Comparison of ENCODE assay signal across 10 mouse cellular contexts in genomic region chr11:69760901-69761200, GRCm38 (mm10). TPM values are rescaled to one million over a fixed set of nuclear protein-coding genes. Genes with fewer than 3 reads are reported as not detected.
DNase-seq lines count a peak whose midpoint lies in the region; ATAC-seq lines count a peak whose summit lies in the region.
"Had no signal": no experiment of that assay in that cellular context is flagged by ENCODE, and none has a peak within 500 bp of the region (broad histone marks: within the 10 kb centered on the region; RNA-seq: fewer than 3 reads in every experiment).

No protein-coding gene starts in this region.

- WGBS in kidney, embryonic 16.5 days = 94% methylated on average over 7 of the region's 7 CpGs
- WGBS in hindbrain, embryonic 11.5 days = 88% methylated on average over 7 of the region's 7 CpGs
- 90% methylated on average over 7 of the region's 7 CpGs for WGBS in limb, embryonic 11.5 days
- WGBS in neural tube, embryonic 13.5 days = 93% methylated on average over 7 of the region's 7 CpGs

- H3K36me3 ChIP-seq in kidney, embryonic 16.5 days (ENCODE audit: insufficient read depth, low read length) = no peaks in the 10 kb centered on the region
- no peaks in the 10 kb centered on the region for H3K36me3 ChIP-seq in hindbrain, embryonic 11.5 days (ENCODE audit: control insufficient read depth, insufficient read depth, low read length)
- no peaks in the 10 kb centered on the region for H3K36me3 ChIP-seq in limb, embryonic 11.5 days (ENCODE audit: control insufficient read depth, insufficient read depth, low read length)
- H3K36me3 ChIP-seq in neural tube, embryonic 13.5 days = no peaks in the 10 kb centered on the region

- no peak overlapping the region for H3K27ac ChIP-seq in kidney, embryonic 16.5 days (ENCODE audit: low read length)
- H3K27ac ChIP-seq in hindbrain, embryonic 11.5 days (ENCODE audit: low read depth, low read length) = no peak overlapping the region
- no peak overlapping the region for H3K27ac ChIP-seq in limb, embryonic 11.5 days (replicated peaks; ENCODE audit: low read depth, low read length)
- H3K27ac ChIP-seq in neural tube, embryonic 13.5 days (replicated peaks) = peak overlapping the region; percentile 99
- H3K27ac ChIP-seq: liver, embryonic 14.5 days had no signal

- H3K27me3 ChIP-seq in kidney, embryonic 16.5 days (ENCODE audit: insufficient read depth, low read length) = no peaks in the 10 kb centered on the region
- H3K27me3 ChIP-seq in hindbrain, embryonic 11.5 days (ENCODE audit: control insufficient read depth, insufficient read depth, low read length) = no peaks in the 10 kb centered on the region
- H3K27me3 ChIP-seq in limb, embryonic 11.5 days (ENCODE audit: control insufficient read depth, insufficient read depth, low read length) = no peaks in the 10 kb centered on the region
- no peaks in the 10 kb centered on the region for H3K27me3 ChIP-seq in neural tube, embryonic 13.5 days

- H3K4me2 ChIP-seq in kidney, embryonic 16.5 days (replicated peaks; ENCODE audit: low read depth, low read length) = no peak overlapping the region
- no peak overlapping the region for H3K4me2 ChIP-seq in hindbrain, embryonic 11.5 days (replicated peaks; ENCODE audit: low read depth, low read length)
- 0 out of 2 replicates have a peak overlapping the region, but pooled peaks have one; percentile 7 for H3K4me2 ChIP-seq in limb, embryonic 11.5 days (ENCODE audit: low read depth, severe bottlenecking)
- H3K4me2 ChIP-seq in neural tube, embryonic 13.5 days = no peak overlapping the region

- ATAC-seq in kidney, embryonic 16.5 days (ENCODE audit: low FRiP score, low TSS enrichment) = no peak
- ATAC-seq in hindbrain, embryonic 11.5 days (ENCODE audit: low FRiP score) = no peak
- no peak for ATAC-seq in limb, embryonic 11.5 days (ENCODE audit: insufficient number of reproducible peaks, low FRiP score, low TSS enrichment, low read depth)
- no peak for ATAC-seq in neural tube, embryonic 13.5 days (ENCODE audit: low read depth)

- peak overlapping the region; percentile 90; the same call in 1 of the 2 replicates for H3K9ac ChIP-seq in kidney, embryonic 16.5 days (replicated peaks; ENCODE audit: low read length)
- H3K9ac ChIP-seq in hindbrain, embryonic 11.5 days (ENCODE audit: low read depth, low read length) = 0 out of 2 replicates have a peak overlapping the region, but pooled peaks have one; percentile 15
- no peak overlapping the region for H3K9ac ChIP-seq in limb, embryonic 11.5 days (ENCODE audit: low read length)
- 0 out of 2 replicates have a peak overlapping the region, but pooled peaks have one; percentile 9 for H3K9ac ChIP-seq in neural tube, embryonic 13.5 days
- H3K9ac ChIP-seq: liver, embryonic 14.5 days had no signal

- H3K9me3 ChIP-seq in kidney, embryonic 16.5 days (ENCODE audit: low read length) = no peaks in the 10 kb centered on the region
- H3K9me3 ChIP-seq in hindbrain, embryonic 11.5 days (ENCODE audit: control insufficient read depth, low read length) = no peaks in the 10 kb centered on the region
- H3K9me3 ChIP-seq in limb, embryonic 11.5 days (ENCODE audit: control insufficient read depth, low read length) = no peaks in the 10 kb centered on the region
- no peaks in the 10 kb centered on the region for H3K9me3 ChIP-seq in neural tube, embryonic 13.5 days

- no peak for DNase-seq in kidney, postnatal 4 days
- DNase-seq in hindbrain, embryonic 11.5 days (ENCODE audit: low spot score) = no peak
- no peak for DNase-seq in limb, embryonic 11.5 days (ENCODE audit: low spot score)
- no peak for DNase-seq in spleen, postnatal 36 days (ENCODE audit: low spot score in 2 of 2)
- no peak for DNase-seq in cerebellum, postnatal 36 days
- DNase-seq: spleen, adult 18-20 months had no signal

- no peak overlapping the region for H3K4me3 ChIP-seq in kidney, embryonic 16.5 days (ENCODE audit: low read length)
- no peak overlapping the region for H3K4me3 ChIP-seq in hindbrain, embryonic 11.5 days (ENCODE audit: low read depth, low read length)
- H3K4me3 ChIP-seq in limb, embryonic 11.5 days (ENCODE audit: low read depth, low read length) = no peak overlapping the region
- H3K4me3 ChIP-seq in neural tube, embryonic 13.5 days = no peak overlapping the region

- peaks cover 31% of the 10 kb centered on the region for H3K4me1 ChIP-seq in kidney, embryonic 16.5 days (ENCODE audit: insufficient read depth, low read length)
- peaks cover 9% of the 10 kb centered on the region for H3K4me1 ChIP-seq in hindbrain, embryonic 11.5 days (replicated peaks; ENCODE audit: control insufficient read depth, insufficient read depth, low read length)
- H3K4me1 ChIP-seq in limb, embryonic 11.5 days (ENCODE audit: control insufficient read depth, insufficient read depth, low read length) = peaks cover 19% of the 10 kb centered on the region
- peaks cover 43% of the 10 kb centered on the region for H3K4me1 ChIP-seq in neural tube, embryonic 13.5 days (replicated peaks)

RNA-seq across cellular contexts. Expression of gene Slc35g3, which starts 0.9 kb away (rescaled TPM):
- 0.25 and 0.64 TPM in 2 replicates for polyA plus RNA-seq in kidney, embryonic 16.5 days (2015; fragmentation: Nextera tagmentation; extraction: Ambion mirVana)
- 0.57 and 1.1 TPM in 2 replicates for polyA plus RNA-seq in hindbrain, embryonic 11.5 days (2014; fragmentation: Nextera tagmentation; extraction: Ambion mirVana)
- polyA plus RNA-seq in limb, embryonic 11.5 days (2014; fragmentation: Nextera tagmentation; extraction: Ambion mirVana) = 0.09 TPM in 1 of 2 replicates, not detected in the other
- 0.13 TPM in 1 of 2 replicates, not detected in the other for polyA plus RNA-seq in neural tube, embryonic 13.5 days (2015; fragmentation: Nextera tagmentation; extraction: Ambion mirVana)
- polyA plus RNA-seq: heart, postnatal 0 days; liver, embryonic 14.5 days had no signal

RNA-seq across cellular contexts. Expression of gene Polr2a, which starts 2.4 kb away (rescaled TPM):
- polyA plus RNA-seq in kidney, embryonic 16.5 days (2015; fragmentation: Nextera tagmentation; extraction: Ambion mirVana) = 28.3 and 33.6 TPM in 2 replicates
- polyA plus RNA-seq in hindbrain, embryonic 11.5 days (2014; fragmentation: Nextera tagmentation; extraction: Ambion mirVana) = 46.5 and 50.1 TPM in 2 replicates
- 64.0 and 78.3 TPM in 2 replicates for polyA plus RNA-seq in limb, embryonic 11.5 days (2014; fragmentation: Nextera tagmentation; extraction: Ambion mirVana)
- polyA plus RNA-seq in neural tube, embryonic 13.5 days (2015; fragmentation: Nextera tagmentation; extraction: Ambion mirVana) = 22.9 and 27.2 TPM in 2 replicates

RNA-seq across cellular contexts. Expression of gene Zbtb4, which starts 4.9 kb away (rescaled TPM):
- 2.9 TPM in 2 replicates for polyA plus RNA-seq in kidney, embryonic 16.5 days (2015; fragmentation: Nextera tagmentation; extraction: Ambion mirVana)
- polyA plus RNA-seq in hindbrain, embryonic 11.5 days (2014; fragmentation: Nextera tagmentation; extraction: Ambion mirVana) = 1.3 and 1.7 TPM in 2 replicates
- polyA plus RNA-seq in limb, embryonic 11.5 days (2014; fragmentation: Nextera tagmentation; extraction: Ambion mirVana) = 0.96 and 1.1 TPM in 2 replicates
- 2.5 and 2.9 TPM in 2 replicates for polyA plus RNA-seq in neural tube, embryonic 13.5 days (2015; fragmentation: Nextera tagmentation; extraction: Ambion mirVana)

RNA-seq across cellular contexts. Expression of gene Chrnb1, which starts 34.9 kb away (rescaled TPM):
- polyA plus RNA-seq in kidney, embryonic 16.5 days (2015; fragmentation: Nextera tagmentation; extraction: Ambion mirVana) = 12.9 and 13.8 TPM in 2 replicates
- polyA plus RNA-seq in hindbrain, embryonic 11.5 days (2014; fragmentation: Nextera tagmentation; extraction: Ambion mirVana) = 1.2 and 1.5 TPM in 2 replicates
- polyA plus RNA-seq in limb, embryonic 11.5 days (2014; fragmentation: Nextera tagmentation; extraction: Ambion mirVana) = 4.3 and 4.4 TPM in 2 replicates
- polyA plus RNA-seq in neural tube, embryonic 13.5 days (2015; fragmentation: Nextera tagmentation; extraction: Ambion mirVana) = 2.4 and 4.5 TPM in 2 replicates

RNA-seq across cellular contexts. Expression of gene Fgf11, which starts 40.8 kb away (rescaled TPM):
- 2.6 and 3.0 TPM in 2 replicates for polyA plus RNA-seq in kidney, embryonic 16.5 days (2015; fragmentation: Nextera tagmentation; extraction: Ambion mirVana)
- polyA plus RNA-seq in hindbrain, embryonic 11.5 days (2014; fragmentation: Nextera tagmentation; extraction: Ambion mirVana) = 2.2 and 2.8 TPM in 2 replicates
- 0.36 and 0.67 TPM in 2 replicates for polyA plus RNA-seq in limb, embryonic 11.5 days (2014; fragmentation: Nextera tagmentation; extraction: Ambion mirVana)
- polyA plus RNA-seq in neural tube, embryonic 13.5 days (2015; fragmentation: Nextera tagmentation; extraction: Ambion mirVana) = 6.8 and 8.9 TPM in 2 replicates
